Mouse (Mus musculus): ENCODE measurements around the gene Prr23a3. TPM values are rescaled to one million over a fixed set of nuclear protein-coding genes. Genes with fewer than 3 reads are reported as not detected.

The Prr23a3 gene
- polyA plus RNA-seq, 1 experiment from 2014 or later: not detected

DNA sequence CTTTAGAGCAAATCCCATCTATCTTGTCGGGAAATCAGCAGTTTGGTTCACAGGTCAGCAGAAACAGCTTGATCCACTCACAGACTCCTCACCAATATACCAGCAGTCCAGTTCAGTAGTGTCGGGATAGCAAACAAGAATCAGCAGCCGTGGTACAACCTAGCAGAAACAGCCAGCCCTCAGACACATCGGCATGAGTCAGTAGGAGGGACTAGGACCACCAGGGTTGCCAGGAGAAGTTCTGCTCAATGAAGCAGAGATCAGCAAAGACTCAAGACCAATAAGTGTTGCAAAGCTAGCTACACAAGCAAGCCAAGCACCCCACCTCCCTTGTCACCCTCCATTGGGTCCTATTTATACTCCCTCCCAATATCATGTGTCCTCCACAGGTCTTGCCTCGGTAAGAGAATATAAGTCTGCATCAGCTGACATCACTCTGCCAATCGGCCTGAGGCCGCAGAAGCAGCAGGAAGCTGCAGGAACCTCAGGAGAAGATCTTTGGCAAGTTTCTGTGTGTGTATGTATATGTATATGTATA, 27.0 kb upstream of the Prr23a3 start:
- Histone ChIP-seq H3K4me1 (ENCODE audit: control insufficient read depth, insufficient read depth, low read length) (no peaks in the 10 kb centered on the region), H3K4me3 (ENCODE audit: low read depth, low read length) (no peak overlapping the region), H3K36me3 (ENCODE audit: control insufficient read depth, insufficient read depth, low read length) (no peaks in the 10 kb centered on the region), H3K4me2 (replicated peaks; ENCODE audit: low read depth, low read length) (no peak overlapping the region), H3K9me3 (ENCODE audit: control insufficient read depth, low read depth, low read length) (peaks cover 7% of the 10 kb centered on the region; the same call in 1 of the 2 replicates), H3K27me3 (ENCODE audit: control insufficient read depth, insufficient read depth, low read length) (no peaks in the 10 kb centered on the region), H3K27ac (ENCODE audit: low read length) (no peak overlapping the region), H3K9ac (replicated peaks; ENCODE audit: low read depth, low read length) (no peak overlapping the region)
- ATAC-seq (ENCODE audit: insufficient number of reproducible peaks, insufficient read depth, low FRiP score, low read depth): no peak
- 61% methylated on average over 7 of the region's 7 CpGs for WGBS

DNA sequence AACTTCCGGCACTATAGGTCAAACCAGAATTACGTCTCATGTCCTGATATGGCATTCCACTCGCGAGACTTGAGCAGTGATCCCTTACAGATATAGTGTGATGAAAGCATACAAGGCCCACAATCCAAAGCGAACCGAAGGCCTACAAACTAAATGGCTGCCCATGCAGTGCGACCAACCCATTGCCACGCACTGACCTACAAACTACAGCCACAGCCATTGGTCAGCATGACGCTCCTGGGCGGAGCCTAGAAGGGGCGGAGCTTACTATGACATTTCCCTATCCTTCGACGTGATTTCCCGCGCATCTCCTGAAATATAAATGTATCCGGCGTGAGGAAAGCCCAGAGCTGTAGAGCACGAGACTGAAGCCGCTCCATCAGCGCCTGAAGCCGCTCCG, 22.4 kb upstream of the Prr23a3 start, which contains the start of gene Prr23a1:
Gene Prr23a1, plus strand, starts transcription at position 387 of the 400 bp plus-strand sequence.
- Histone ChIP-seq H3K4me3 (ENCODE audit: low read depth, low read length) (no peak within 1 kb of the TSS), H3K4me1 (ENCODE audit: control insufficient read depth, insufficient read depth, low read length) (no peaks in the 10 kb centered on the region), H3K9ac (replicated peaks; ENCODE audit: low read depth, low read length) (no peak within 1 kb of the TSS), H3K9me3 (ENCODE audit: control insufficient read depth, low read depth, low read length) (peaks cover 7% of the 10 kb centered on the region; the same call in 1 of the 2 replicates), H3K27ac (ENCODE audit: low read length) (no peak within 1 kb of the TSS), H3K4me2 (replicated peaks; ENCODE audit: low read depth, low read length) (no peak within 1 kb of the TSS), H3K36me3 (ENCODE audit: control insufficient read depth, insufficient read depth, low read length) (no peaks in the 10 kb centered on the region), H3K27me3 (ENCODE audit: control insufficient read depth, insufficient read depth, low read length) (no peaks in the 10 kb centered on the region)
- no peak for ATAC-seq (ENCODE audit: insufficient number of reproducible peaks, insufficient read depth, low FRiP score, low read depth)
- 57% methylated on average over 22 of the region's 22 CpGs for WGBS

DNA sequence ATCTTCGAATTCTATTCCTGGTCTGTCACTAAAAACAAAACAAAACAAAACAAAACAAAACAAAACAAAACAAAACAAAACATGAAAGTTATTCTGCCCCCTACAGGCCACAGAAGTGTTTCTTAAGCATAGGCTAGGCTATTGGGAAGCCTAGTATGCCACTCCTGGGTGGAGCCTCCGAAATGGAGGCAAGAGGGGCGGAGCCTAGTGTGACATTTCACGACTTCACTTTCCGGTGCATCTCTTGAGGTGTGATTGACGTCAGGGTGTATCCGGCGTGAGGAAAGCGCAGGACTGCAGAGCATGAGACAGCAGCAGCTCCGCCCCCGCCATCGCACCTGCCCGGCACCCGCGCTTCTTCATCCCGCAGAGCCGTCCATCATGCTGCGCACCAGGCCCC, 8.4 kb upstream of the Prr23a3 start, which contains the start of gene Prr23a2:
Gene Prr23a2, plus strand, starts transcription at position 285 of the 400 bp plus-strand sequence.
- H3K4me3 ChIP-seq (ENCODE audit: low read depth, low read length): no peak within 1 kb of the TSS

DNA sequence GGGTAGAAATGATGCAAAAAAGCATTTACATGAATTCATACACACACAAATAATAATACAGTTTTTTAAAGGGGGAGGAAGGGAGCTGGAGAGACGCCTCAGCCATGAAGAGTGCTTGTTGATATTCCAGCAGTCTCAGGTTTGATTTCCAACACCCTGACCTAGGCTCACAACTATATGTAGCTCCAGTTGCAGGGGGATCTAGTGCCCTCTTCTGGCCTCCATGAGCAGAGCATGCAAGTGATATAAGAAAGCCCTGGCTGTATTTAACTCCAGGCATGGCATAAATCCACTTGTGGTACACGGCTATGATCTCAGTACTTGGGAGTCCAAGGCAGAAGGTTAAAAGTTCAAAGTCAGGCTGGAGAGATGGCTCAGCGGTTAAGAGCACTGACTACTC, 1.1 kb upstream of the Prr23a3 start:
- Histone ChIP-seq H3K4me1 (ENCODE audit: control insufficient read depth, insufficient read depth, low read length) (no peaks in the 10 kb centered on the region), H3K36me3 (ENCODE audit: control insufficient read depth, insufficient read depth, low read length) (no peaks in the 10 kb centered on the region), H3K4me3 (ENCODE audit: low read depth, low read length) (no peak overlapping the region), H3K27ac (ENCODE audit: low read length) (no peak overlapping the region), H3K9me3 (ENCODE audit: control insufficient read depth, low read depth, low read length) (no peaks in the 10 kb centered on the region), H3K27me3 (ENCODE audit: control insufficient read depth, insufficient read depth, low read length) (0 out of 2 replicates have a peak, but pooled peaks cover 4% of the 10 kb centered on the region), H3K9ac (replicated peaks; ENCODE audit: low read depth, low read length) (no peak overlapping the region), H3K4me2 (replicated peaks; ENCODE audit: low read depth, low read length) (no peak overlapping the region)
- 75% methylated on average over 3 of the region's 3 CpGs for WGBS
- ATAC-seq (ENCODE audit: insufficient number of reproducible peaks, insufficient read depth, low FRiP score, low read depth): no peak

More for the DNA sequence above, 8.4 kb upstream of the Prr23a3 start, which contains the start of gene Prr23a2:
- Histone ChIP-seq H3K9ac (replicated peaks; ENCODE audit: low read depth, low read length) (no peak within 1 kb of the TSS), H3K27ac (ENCODE audit: low read length) (no peak within 1 kb of the TSS), H3K9me3 (ENCODE audit: control insufficient read depth, low read depth, low read length) (no peaks in the 10 kb centered on the region), H3K36me3 (ENCODE audit: control insufficient read depth, insufficient read depth, low read length) (no peaks in the 10 kb centered on the region), H3K27me3 (ENCODE audit: control insufficient read depth, insufficient read depth, low read length) (no peaks in the 10 kb centered on the region), H3K4me2 (replicated peaks; ENCODE audit: low read depth, low read length) (no peak within 1 kb of the TSS), H3K4me1 (ENCODE audit: control insufficient read depth, insufficient read depth, low read length) (no peaks in the 10 kb centered on the region)
- ATAC-seq (ENCODE audit: insufficient number of reproducible peaks, insufficient read depth, low FRiP score, low read depth): no peak
- WGBS: 65% methylated on average over 18 of the region's 18 CpGs

DNA sequence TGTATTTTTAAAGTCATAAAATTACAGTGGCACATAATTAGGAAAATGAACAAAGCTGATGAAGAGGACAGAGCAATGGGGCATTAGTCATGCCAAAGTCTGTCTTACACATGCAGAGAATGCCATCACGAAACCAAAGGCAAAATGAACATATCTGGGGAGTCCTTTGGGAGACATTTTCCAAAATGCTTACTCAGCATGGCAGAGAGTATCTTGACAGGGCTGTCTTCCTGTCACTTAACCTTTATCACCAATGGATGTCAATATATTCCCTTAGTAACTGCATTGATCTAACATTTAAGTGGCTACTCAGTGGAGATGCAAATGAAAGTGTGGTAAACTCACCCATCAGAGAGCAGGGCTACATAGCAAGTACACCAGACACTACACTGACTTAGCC, 36.9 kb downstream of the Prr23a3 start:
- Histone ChIP-seq H3K27ac (ENCODE audit: low read length) (no peak overlapping the region), H3K27me3 (ENCODE audit: control insufficient read depth, insufficient read depth, low read length) (no peaks in the 10 kb centered on the region), H3K4me2 (replicated peaks; ENCODE audit: low read depth, low read length) (no peak overlapping the region), H3K9me3 (ENCODE audit: control insufficient read depth, low read depth, low read length) (peaks cover 8% of the 10 kb centered on the region; the same call in 1 of the 2 replicates), H3K4me1 (ENCODE audit: control insufficient read depth, insufficient read depth, low read length) (no peaks in the 10 kb centered on the region), H3K9ac (replicated peaks; ENCODE audit: low read depth, low read length) (no peak overlapping the region), H3K36me3 (ENCODE audit: control insufficient read depth, insufficient read depth, low read length) (no peaks in the 10 kb centered on the region), H3K4me3 (ENCODE audit: low read depth, low read length) (no peak overlapping the region)
- no peak for ATAC-seq (ENCODE audit: insufficient number of reproducible peaks, insufficient read depth, low FRiP score, low read depth)
- 59% methylated on average over 1 of the region's 1 CpGs for WGBS

DNA sequence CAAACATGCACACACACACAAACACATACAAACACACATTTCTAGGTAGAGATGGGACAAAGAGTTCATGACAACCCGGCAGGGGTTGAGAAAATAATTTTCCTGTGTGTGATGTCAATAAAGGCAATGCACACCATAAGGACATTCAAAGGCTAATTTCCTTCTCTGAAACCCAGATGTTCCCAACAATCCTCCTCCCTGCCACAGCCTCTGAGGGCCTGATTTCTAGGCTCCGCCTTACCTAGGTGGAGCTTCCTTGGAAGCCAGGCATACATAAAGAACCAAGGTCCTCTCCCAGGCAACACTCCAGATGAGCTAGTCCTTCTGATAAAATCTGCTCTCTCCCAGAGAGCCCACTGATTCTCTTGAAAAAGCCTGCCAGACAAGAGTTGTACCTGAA, 38.3 kb downstream of the Prr23a3 start, which contains the start of gene 7420426K07Rik:
Gene 7420426K07Rik, plus strand, starts transcription at position 301 of the 400 bp plus-strand sequence.
- Histone ChIP-seq H3K9ac (replicated peaks; ENCODE audit: low read depth, low read length) (no peak within 1 kb of the TSS), H3K27ac (ENCODE audit: low read length) (no peak within 1 kb of the TSS), H3K27me3 (ENCODE audit: control insufficient read depth, insufficient read depth, low read length) (no peaks in the 10 kb centered on the region), H3K4me2 (replicated peaks; ENCODE audit: low read depth, low read length) (no peak within 1 kb of the TSS), H3K4me1 (ENCODE audit: control insufficient read depth, insufficient read depth, low read length) (no peaks in the 10 kb centered on the region), H3K9me3 (ENCODE audit: control insufficient read depth, low read depth, low read length) (no peaks in the 10 kb centered on the region; the same call in 1 of the 2 replicates), H3K36me3 (ENCODE audit: control insufficient read depth, insufficient read depth, low read length) (no peaks in the 10 kb centered on the region), H3K4me3 (ENCODE audit: low read depth, low read length) (no peak within 1 kb of the TSS)
- ATAC-seq (ENCODE audit: insufficient number of reproducible peaks, insufficient read depth, low FRiP score, low read depth): no peak
- 89% methylated on average over 2 of the region's 2 CpGs for WGBS

Other genes starting within 250 kb of the Prr23a3 start
- not detected in 2 replicates for gene Prr23a1, start 22.3 kb upstream of the Prr23a3 start, polyA plus RNA-seq (2014; fragmentation: Nextera tagmentation; extraction: Ambion mirVana)
- not detected in 2 replicates for gene Prr23a2, start 8.3 kb upstream of the Prr23a3 start, polyA plus RNA-seq (2014; fragmentation: Nextera tagmentation; extraction: Ambion mirVana)
- gene 7420426K07Rik, start 38.4 kb downstream of the Prr23a3 start, polyA plus RNA-seq (2014; fragmentation: Nextera tagmentation; extraction: Ambion mirVana): not detected in 2 replicates
- not detected in 2 replicates for gene Foxl2, start 90.5 kb downstream of the Prr23a3 start, polyA plus RNA-seq (2014; fragmentation: Nextera tagmentation; extraction: Ambion mirVana)
- gene Faim, start 121.6 kb downstream of the Prr23a3 start, polyA plus RNA-seq (2014; fragmentation: Nextera tagmentation; extraction: Ambion mirVana): 44.0 and 44.7 TPM in 2 replicates
- gene Gm1123, start 170.9 kb downstream of the Prr23a3 start, polyA plus RNA-seq (2014; fragmentation: Nextera tagmentation; extraction: Ambion mirVana): 0.38 TPM in 1 of 2 replicates, not detected in the other

Data from stomach, embryonic 14.5 days (tissue).